Mouse (Mus musculus): ENCODE measurements around the gene Bud13. TPM values are rescaled to one million over a fixed set of nuclear protein-coding genes. Genes with fewer than 3 reads are reported as not detected.

The Bud13 gene
- polyA plus RNA-seq (2015; fragmentation: Nextera tagmentation; extraction: Ambion mirVana) = 14.5 and 16.4 TPM in 2 replicates

DNA sequence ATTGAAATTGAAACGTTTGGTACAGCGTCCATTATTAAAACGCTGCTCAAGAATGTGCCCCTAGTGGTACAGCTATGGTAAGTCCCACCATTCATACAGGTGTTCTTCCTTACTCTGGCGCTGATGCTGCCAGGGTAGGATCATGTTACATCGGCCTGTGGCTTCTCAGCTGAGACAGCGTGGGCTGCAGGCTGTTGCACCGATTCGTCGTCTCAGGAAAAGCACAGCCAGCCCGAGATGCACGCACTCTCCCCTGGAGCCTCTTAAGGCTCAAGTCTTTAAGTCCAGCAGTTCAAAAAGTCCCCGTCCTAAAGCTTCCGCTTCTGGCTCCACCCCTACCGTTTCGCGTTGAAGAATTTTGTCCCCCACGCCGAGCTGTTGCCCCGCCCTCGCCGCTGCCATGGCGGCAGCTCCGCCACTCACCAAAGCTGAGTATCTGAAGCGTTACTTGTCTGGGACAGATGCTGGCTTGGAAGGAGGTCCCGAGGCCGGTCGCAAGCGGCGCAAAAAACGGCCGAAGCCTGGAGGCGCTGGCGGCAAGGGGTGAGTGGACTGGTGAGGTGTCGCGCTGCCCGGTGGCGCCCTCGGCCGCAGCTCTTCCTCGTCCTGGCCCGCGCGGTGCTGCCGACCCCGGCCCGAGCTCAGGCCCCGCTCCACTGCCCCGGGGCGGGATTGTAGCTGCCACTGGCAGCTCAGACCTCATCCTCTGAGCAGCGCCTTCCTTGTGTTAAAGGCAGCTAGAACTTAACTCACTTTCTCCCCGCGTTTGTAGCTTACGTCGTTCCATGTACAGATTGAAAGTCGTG, at the start of gene Bud13:
Gene Bud13 (plus strand): TSS at position 378 of the 806 bp plus-strand sequence.
- peaks cover 16% of the 10 kb centered on the region for H3K4me1 ChIP-seq
- peak within 1 kb of the TSS; percentile 83 for H3K4me2 ChIP-seq
- peak within 1 kb of the TSS; percentile 83 for H3K9ac ChIP-seq (replicated peaks)
- under 1% methylated on average over 54 of the region's 55 CpGs for WGBS
- H3K27ac ChIP-seq (replicated peaks) = peak within 1 kb of the TSS; percentile 85
- peaks cover 47% of the 10 kb centered on the region for H3K36me3 ChIP-seq
- H3K9me3 ChIP-seq (replicated peaks) = no peaks in the 10 kb centered on the region
- H3K27me3 ChIP-seq (replicated peaks) = no peaks in the 10 kb centered on the region
- peak; percentile 92 for ATAC-seq (ENCODE audit: low FRiP score)
- H3K4me3 ChIP-seq (replicated peaks) = peak within 1 kb of the TSS; percentile 90

DNA sequence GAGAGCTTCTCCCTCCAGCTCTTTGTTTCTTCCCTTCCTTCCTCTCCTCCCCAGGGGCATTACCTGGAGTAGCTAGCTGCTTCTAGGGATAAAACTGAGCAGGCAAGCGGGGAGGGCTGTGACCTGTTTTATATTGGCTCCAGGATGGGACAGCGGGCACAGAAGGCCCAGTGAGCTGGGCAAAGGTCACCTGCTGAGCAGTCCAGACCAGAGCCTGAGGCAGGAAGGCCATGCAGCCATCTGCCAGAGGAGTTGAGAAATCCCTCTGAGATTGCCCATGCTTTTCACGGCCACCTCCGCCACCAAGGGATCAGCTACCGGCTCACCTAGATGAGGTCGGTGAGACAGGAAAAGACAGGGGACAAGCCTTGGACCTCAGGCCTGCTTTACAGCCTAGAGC, 47.6 kb upstream of the Bud13 start:
- Histone ChIP-seq H3K4me1 (peaks cover 8% of the 10 kb centered on the region), H3K9ac (replicated peaks) (no peak overlapping the region), H3K4me2 (no peak overlapping the region), H3K4me3 (replicated peaks) (no peak overlapping the region), H3K9me3 (replicated peaks) (no peaks in the 10 kb centered on the region), H3K27me3 (replicated peaks) (no peaks in the 10 kb centered on the region), H3K36me3 (no peaks in the 10 kb centered on the region), H3K27ac (replicated peaks) (no peak overlapping the region)
- 87% methylated on average over 6 of the region's 6 CpGs for WGBS
- ATAC-seq (ENCODE audit: low FRiP score) = no peak

DNA sequence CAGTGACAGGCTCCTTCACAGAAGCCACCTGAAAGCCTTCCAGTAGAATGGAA, 47.4 kb upstream of the Bud13 start, which contains the start of gene Apoc3:
Gene Apoc3 (minus strand): TSS at position 41 of the 53 bp plus-strand sequence.
- ATAC-seq (ENCODE audit: low FRiP score) = no peak

DNA sequence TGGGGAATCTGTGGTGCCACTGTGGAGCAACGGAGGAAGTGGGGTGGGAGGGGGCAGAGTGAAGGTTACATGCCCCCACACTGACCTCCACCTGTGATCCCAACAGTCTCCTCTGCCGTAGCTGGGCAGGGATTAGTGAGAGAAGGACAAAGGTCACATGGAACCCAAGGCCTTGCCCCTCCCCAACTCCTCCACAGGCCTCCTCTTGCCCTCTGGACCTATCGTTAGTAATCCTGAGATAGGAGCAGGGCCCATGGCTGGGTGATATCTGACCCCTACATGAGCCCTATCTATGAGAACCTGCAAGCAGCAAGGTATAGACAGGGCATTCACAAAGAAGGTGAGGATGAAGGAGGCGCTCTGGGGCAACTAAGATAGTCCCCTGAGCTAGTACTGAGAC, 47.2 kb upstream of the Bud13 start:
- Histone ChIP-seq H3K27me3 (replicated peaks) (no peaks in the 10 kb centered on the region), H3K27ac (replicated peaks) (no peak overlapping the region), H3K4me3 (replicated peaks) (no peak overlapping the region), H3K9me3 (replicated peaks) (no peaks in the 10 kb centered on the region), H3K36me3 (no peaks in the 10 kb centered on the region), H3K4me1 (peaks cover 3% of the 10 kb centered on the region), H3K4me2 (no peak overlapping the region), H3K9ac (replicated peaks) (no peak overlapping the region)
- no peak for ATAC-seq (ENCODE audit: low FRiP score)
- 74% methylated on average over 4 of the region's 4 CpGs for WGBS

More for the DNA sequence above, 47.4 kb upstream of the Bud13 start, which contains the start of gene Apoc3:
- Histone ChIP-seq H3K9me3 (replicated peaks) (no peaks in the 10 kb centered on the region), H3K4me1 (peaks cover 5% of the 10 kb centered on the region), H3K4me3 (replicated peaks) (no peak within 1 kb of the TSS), H3K36me3 (no peaks in the 10 kb centered on the region), H3K9ac (replicated peaks) (no peak within 1 kb of the TSS), H3K27me3 (replicated peaks) (no peaks in the 10 kb centered on the region), H3K4me2 (no peak within 1 kb of the TSS), H3K27ac (replicated peaks) (no peak within 1 kb of the TSS)

DNA sequence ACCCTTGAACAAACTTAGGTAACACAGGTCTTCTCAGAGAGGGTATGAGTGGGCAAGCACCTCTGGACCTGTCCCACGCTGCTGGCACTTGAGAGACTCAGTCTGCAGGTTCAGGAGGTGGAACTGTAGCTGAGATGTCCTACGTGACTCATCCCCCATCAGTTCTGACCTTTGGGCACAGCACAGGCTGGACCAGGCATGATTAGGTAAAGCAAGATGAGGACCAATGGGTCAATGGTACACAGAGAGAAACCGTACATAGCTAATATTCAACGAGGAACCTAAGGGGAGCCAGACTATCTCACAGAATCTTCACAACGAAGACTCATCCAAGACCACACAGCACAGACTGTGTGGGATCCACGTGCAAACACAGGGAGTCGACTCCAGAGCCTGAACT, 44.0 kb upstream of the Bud13 start:
- H3K36me3 ChIP-seq = no peaks in the 10 kb centered on the region
- H3K4me1 ChIP-seq = no peaks in the 10 kb centered on the region
- no peak for ATAC-seq (ENCODE audit: low FRiP score)
- no peaks in the 10 kb centered on the region for H3K9me3 ChIP-seq (replicated peaks)
- H3K4me3 ChIP-seq (replicated peaks) = no peak overlapping the region
- no peak overlapping the region for H3K4me2 ChIP-seq
- no peak overlapping the region for H3K27ac ChIP-seq (replicated peaks)
- H3K9ac ChIP-seq (replicated peaks) = no peak overlapping the region
- WGBS = 95% methylated on average over 7 of the region's 7 CpGs
- H3K27me3 ChIP-seq (replicated peaks) = no peaks in the 10 kb centered on the region

DNA sequence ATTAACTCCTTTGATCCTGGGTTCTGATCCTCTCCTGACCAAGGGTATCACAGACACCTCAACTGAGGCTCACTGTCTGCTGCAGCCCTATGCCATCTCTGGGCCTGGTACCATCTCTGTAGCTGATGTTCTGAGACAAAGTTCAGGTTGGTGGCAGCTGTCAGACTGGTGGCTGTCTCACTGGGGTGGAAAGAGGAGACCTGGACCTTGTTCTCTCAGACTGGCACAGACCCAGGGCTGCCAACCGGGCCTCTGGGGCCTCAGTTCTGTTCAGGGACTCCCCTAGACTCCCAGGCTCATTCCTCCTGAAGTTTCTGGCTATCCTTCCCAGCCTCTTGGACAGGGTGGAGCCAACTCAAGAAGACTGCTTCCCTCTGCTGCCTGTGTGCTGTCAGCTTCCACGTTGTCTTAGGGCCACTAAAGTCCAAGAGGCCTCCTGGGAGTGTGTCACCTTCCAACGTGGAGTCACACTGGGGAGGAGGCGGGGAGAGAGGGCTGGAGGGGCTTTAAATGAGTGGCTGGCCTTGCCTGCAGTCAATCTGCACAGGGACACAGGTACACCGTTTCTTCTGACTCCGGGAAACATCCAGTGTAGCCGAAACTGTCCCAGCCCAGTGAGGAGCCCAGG, 42.2 kb upstream of the Bud13 start, which contains the start of gene Apoa4:
Gene Apoa4 (plus strand): TSS at position 171 of the 628 bp plus-strand sequence.
- no peak for ATAC-seq (ENCODE audit: low FRiP score)
- no peaks in the 10 kb centered on the region for H3K9me3 ChIP-seq (replicated peaks)
- H3K36me3 ChIP-seq = no peaks in the 10 kb centered on the region
- H3K9ac ChIP-seq (replicated peaks) = no peak within 1 kb of the TSS
- H3K27me3 ChIP-seq (replicated peaks) = no peaks in the 10 kb centered on the region
- H3K4me1 ChIP-seq = no peaks in the 10 kb centered on the region
- no peak within 1 kb of the TSS for H3K27ac ChIP-seq (replicated peaks)
- no peak within 1 kb of the TSS for H3K4me2 ChIP-seq
- no peak within 1 kb of the TSS for H3K4me3 ChIP-seq (replicated peaks)
- WGBS = 72% methylated on average over 7 of the region's 7 CpGs

DNA sequence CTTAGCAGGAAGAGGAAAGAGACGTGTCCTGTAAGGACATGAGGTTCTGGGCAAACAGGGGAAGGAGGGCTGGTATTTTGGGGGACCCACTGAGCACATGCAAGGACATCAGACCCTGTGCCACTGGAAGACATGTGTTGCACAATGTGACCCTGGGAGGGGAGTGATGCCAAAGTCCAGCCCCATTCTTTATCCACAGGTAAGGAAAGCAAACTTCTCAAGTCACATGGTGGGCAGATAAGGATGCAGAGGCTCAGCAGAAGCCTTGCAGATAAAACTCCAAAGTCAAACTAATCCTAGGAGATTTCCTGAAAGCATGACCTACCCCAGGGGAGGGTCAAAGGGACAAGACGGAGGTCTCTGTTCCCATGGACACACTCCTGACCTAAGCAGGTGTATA, 41.0 kb upstream of the Bud13 start:
- Histone ChIP-seq H3K27ac (replicated peaks) (no peak overlapping the region), H3K4me1 (no peaks in the 10 kb centered on the region), H3K27me3 (replicated peaks) (no peaks in the 10 kb centered on the region), H3K4me3 (replicated peaks) (no peak overlapping the region), H3K9ac (replicated peaks) (no peak overlapping the region), H3K4me2 (no peak overlapping the region), H3K36me3 (no peaks in the 10 kb centered on the region), H3K9me3 (replicated peaks) (no peaks in the 10 kb centered on the region)
- 78% methylated on average over 2 of the region's 2 CpGs for WGBS
- ATAC-seq (ENCODE audit: low FRiP score) = no peak

DNA sequence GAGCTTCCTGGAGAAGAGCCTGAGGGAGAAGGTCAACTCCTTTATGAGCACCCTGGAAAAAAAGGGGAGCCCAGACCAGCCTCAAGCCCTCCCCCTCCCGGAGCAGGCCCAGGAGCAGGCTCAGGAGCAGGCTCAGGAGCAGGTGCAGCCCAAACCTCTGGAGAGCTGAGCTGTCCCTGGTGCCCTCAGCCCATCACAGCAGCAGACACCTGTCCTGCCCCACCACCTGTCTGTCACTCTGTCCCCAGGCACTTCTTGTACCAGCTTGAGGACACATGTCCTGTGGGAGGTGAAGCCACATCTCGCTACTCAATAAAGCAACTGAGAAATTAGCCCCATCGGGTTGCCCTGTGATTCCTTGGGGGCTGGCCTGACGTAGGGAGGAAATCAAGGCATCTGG, 39.7 kb upstream of the Bud13 start:
- H3K4me1 ChIP-seq = no peaks in the 10 kb centered on the region
- no peaks in the 10 kb centered on the region for H3K36me3 ChIP-seq
- H3K27me3 ChIP-seq (replicated peaks) = 0 out of 2 replicates have a peak, but pooled peaks cover under 1% of the 10 kb centered on the region
- 67% methylated on average over 4 of the region's 4 CpGs for WGBS
- no peak overlapping the region for H3K4me2 ChIP-seq
- no peaks in the 10 kb centered on the region for H3K9me3 ChIP-seq (replicated peaks)
- H3K27ac ChIP-seq (replicated peaks) = no peak overlapping the region
- H3K9ac ChIP-seq (replicated peaks) = no peak overlapping the region
- no peak for ATAC-seq (ENCODE audit: low FRiP score)
- no peak overlapping the region for H3K4me3 ChIP-seq (replicated peaks)

DNA sequence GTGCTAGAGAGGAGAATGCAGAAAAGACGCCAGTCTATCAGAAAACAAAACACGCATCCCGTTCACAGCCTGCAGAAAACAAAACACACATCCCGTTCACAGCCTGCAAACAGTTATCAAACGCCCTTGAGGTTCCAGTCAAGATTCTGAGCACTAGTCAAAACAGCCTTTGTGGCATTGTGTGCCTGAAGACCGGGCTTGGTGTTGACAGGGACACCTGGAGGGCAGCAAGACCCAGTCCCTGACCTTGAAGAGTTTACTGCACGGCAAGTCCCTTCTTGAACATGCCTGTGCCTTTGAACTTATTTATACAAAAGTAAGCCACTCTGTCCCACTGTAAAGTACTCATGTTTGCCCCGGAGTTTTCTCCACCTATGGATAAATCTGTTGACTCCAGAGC, 39.2 kb upstream of the Bud13 start:
- 64% methylated on average over 8 of the region's 8 CpGs for WGBS
- H3K4me2 ChIP-seq = no peak overlapping the region
- 0 out of 2 replicates have a peak, but pooled peaks cover 4% of the 10 kb centered on the region for H3K27me3 ChIP-seq (replicated peaks)
- no peak for ATAC-seq (ENCODE audit: low FRiP score)
- H3K27ac ChIP-seq (replicated peaks) = no peak overlapping the region
- no peaks in the 10 kb centered on the region for H3K36me3 ChIP-seq
- no peaks in the 10 kb centered on the region for H3K4me1 ChIP-seq
- no peak overlapping the region for H3K9ac ChIP-seq (replicated peaks)
- no peak overlapping the region for H3K4me3 ChIP-seq (replicated peaks)
- no peaks in the 10 kb centered on the region for H3K9me3 ChIP-seq (replicated peaks)

DNA sequence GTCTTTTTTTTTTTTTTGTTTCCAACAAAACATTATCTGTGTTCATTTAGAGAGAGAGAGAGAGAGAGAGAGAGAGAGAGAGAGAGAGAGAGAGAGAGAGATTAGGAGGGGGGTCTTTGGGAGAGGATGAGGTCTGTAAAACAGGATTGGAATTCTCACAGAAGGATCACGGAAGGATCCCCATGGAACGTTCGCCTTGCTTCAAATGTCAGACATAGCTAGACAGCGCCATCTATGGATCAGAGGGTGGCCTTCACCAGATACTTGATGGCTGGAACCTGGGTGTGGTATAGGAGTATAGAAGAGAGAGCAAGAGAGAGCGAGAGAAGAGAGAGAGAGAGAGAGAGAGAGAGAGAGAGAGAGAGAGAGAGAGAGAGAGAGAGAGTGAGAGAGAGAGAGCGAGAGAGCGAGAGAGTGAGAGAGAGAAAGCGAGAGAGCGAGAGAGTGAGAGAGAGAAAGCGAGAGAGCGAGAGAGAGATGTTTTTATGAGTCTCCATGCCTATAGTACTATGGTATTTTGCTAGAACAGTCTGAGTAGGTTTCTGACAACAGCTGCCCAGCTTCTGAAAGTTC, 36.0 kb upstream of the Bud13 start:
- Histone ChIP-seq H3K36me3 (no peaks in the 10 kb centered on the region), H3K9ac (replicated peaks) (no peak overlapping the region), H3K9me3 (replicated peaks) (no peaks in the 10 kb centered on the region), H3K4me3 (replicated peaks) (no peak overlapping the region), H3K27ac (replicated peaks) (no peak overlapping the region), H3K4me1 (no peaks in the 10 kb centered on the region), H3K4me2 (peak overlapping the region; percentile 31; the same call in 1 of the 2 replicates), H3K27me3 (replicated peaks) (0 out of 2 replicates have a peak, but pooled peaks cover 4% of the 10 kb centered on the region)
- 31% methylated on average over 11 of the region's 11 CpGs for whole genome bisulfite sequencing
- ATAC-seq (ENCODE audit: low FRiP score) = peak; percentile 74; the same call in 1 of the 2 replicates

DNA sequence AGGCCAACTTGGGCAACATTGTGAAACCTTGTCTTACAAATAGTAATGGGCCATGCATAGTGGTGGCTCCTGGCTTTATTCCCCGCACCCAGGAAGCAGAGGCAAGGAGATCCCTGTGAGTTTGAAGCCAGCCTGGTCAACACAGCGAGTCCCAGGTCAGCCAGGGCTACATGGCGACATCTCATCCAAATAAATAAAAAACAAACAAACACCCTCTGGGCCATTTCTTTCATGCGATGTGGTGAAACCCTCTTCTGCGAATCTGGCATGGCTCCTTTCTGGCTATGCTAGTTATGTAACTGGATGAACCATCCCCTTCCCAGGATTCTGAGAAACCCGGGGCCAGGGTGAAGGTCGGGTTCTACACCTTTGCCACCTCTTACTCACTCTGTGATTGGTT, 26.6 kb upstream of the Bud13 start:
- H3K27me3 ChIP-seq (replicated peaks) = no peaks in the 10 kb centered on the region
- H3K4me1 ChIP-seq = no peaks in the 10 kb centered on the region
- ATAC-seq (ENCODE audit: low FRiP score) = no peak
- H3K9me3 ChIP-seq (replicated peaks) = no peaks in the 10 kb centered on the region
- H3K36me3 ChIP-seq = no peaks in the 10 kb centered on the region
- H3K4me3 ChIP-seq (replicated peaks) = no peak overlapping the region
- H3K27ac ChIP-seq (replicated peaks) = no peak overlapping the region
- no peak overlapping the region for H3K9ac ChIP-seq (replicated peaks)
- WGBS = 89% methylated on average over 7 of the region's 7 CpGs
- no peak overlapping the region for H3K4me2 ChIP-seq

All from neural tube, embryonic 15.5 days (tissue).